Mouse (Mus musculus) limb, embryonic 14.5 days (tissue): Measurements from ENCODE around the gene Pigb. TPM values are rescaled to one million over a fixed set of nuclear protein-coding genes. Genes with fewer than 3 reads are reported as not detected.

Experiments
- ATAC-seq: fragments of 200-750 bp; cut with Nextera tagmentation; 2 replicates; pipeline ENCODE4 v1.8.0; 2017; ENCODE audit warnings: low read depth, moderate number of reproducible peaks, moderate TSS enrichment; ENCODE audit not compliant: low FRiP score
- DNase-seq: peaks from one replicate; pipeline ENCODE4 v3.0.0-alpha.2; 2015; ENCODE audit warnings: low spot score
- H3K27ac ChIP-seq: fragments of 300-500 bp; sonication (generic); replicated peaks from 2 replicates; pipeline ENCODE4 v1.5.1; 2014; ENCODE audit warnings: low read depth, mild to moderate bottlenecking, low read length, moderate library complexity, mixed read lengths
- H3K27me3 ChIP-seq: fragments of 300-500 bp; sonication (generic); 2 replicates; pipeline ENCODE4 v1.6.1; 2014; ENCODE audit warnings: low read length, mixed read lengths; ENCODE audit not compliant: control insufficient read depth, insufficient read depth
- H3K36me3 ChIP-seq: fragments of 300-500 bp; sonication (generic); 2 replicates; pipeline ENCODE4 v1.6.1; 2014; ENCODE audit warnings: mild to moderate bottlenecking, low read length, moderate library complexity, mixed read lengths; ENCODE audit not compliant: control insufficient read depth, insufficient read depth
- H3K4me1 ChIP-seq: fragments of 300-500 bp; sonication (generic); 2 replicates; pipeline ENCODE4 v1.6.1; 2014; ENCODE audit warnings: antibody characterized with exemption, low read length, mixed read lengths; ENCODE audit not compliant: control insufficient read depth, insufficient read depth
- H3K4me2 ChIP-seq: fragments of 300-500 bp; sonication (generic); replicated peaks from 2 replicates; pipeline ENCODE4 v1.6.1; 2014; ENCODE audit warnings: low read depth, mild to moderate bottlenecking, low read length, moderate library complexity; ENCODE audit not compliant: severe bottlenecking
- H3K4me3 ChIP-seq: fragments of 300-500 bp; sonication (generic); replicated peaks from 2 replicates; pipeline ENCODE4 v1.5.1; 2014; ENCODE audit warnings: low read length
- H3K9ac ChIP-seq: fragments of 300-500 bp; sonication (generic); 2 replicates; pipeline ENCODE4 v1.6.1; 2014; ENCODE audit warnings: mild to moderate bottlenecking, low read depth, low read length, moderate library complexity; ENCODE audit not compliant: severe bottlenecking
- H3K9me3 ChIP-seq: fragments of 300-500 bp; sonication (generic); 2 replicates; pipeline ENCODE4 v1.6.1; 2016; ENCODE audit warnings: low read length; ENCODE audit not compliant: control insufficient read depth
- POLR2A ChIP-seq: fragments of 200-500 bp; IDR thresholded peaks from 2 replicates; pipeline ENCODE4 v1.8.0; 2012; ENCODE audit warnings: inconsistent platforms, mild to moderate bottlenecking, moderate library complexity, borderline replicate concordance; ENCODE audit not compliant: insufficient read depth, insufficient read length; ENCODE audit errors: extremely low read depth
- WGBS: fragments of 180-500 bp; shearing (Covaris S2); extraction: QIAGEN DNeasy Blood & Tissue Kit; methylation state at CpG from one replicate; pipeline ENCODE4 v1.1.7; 2014; 5-methylcytosine and 5-hydroxymethylcytosine counted together
- polyA plus RNA-seq, 2 experiments: library from polyadenylated mRNA; depleted of rRNA in 1 of 2; stranded (reverse) in 1 of 2; unstranded in 1 of 2; fragments of >200 nt; fragmentation: Nextera tagmentation in 1 of 2; extraction: Ambion mirVana in 1 of 2; gene quantifications; 2 replicates each; pipeline versions ENCODE4 v1.2.1 to v1.2.3; 2012 to 2014

Gene Pigb
- polyA plus RNA-seq, 2 experiments = 15.2 to 20.8 TPM

DNA sequence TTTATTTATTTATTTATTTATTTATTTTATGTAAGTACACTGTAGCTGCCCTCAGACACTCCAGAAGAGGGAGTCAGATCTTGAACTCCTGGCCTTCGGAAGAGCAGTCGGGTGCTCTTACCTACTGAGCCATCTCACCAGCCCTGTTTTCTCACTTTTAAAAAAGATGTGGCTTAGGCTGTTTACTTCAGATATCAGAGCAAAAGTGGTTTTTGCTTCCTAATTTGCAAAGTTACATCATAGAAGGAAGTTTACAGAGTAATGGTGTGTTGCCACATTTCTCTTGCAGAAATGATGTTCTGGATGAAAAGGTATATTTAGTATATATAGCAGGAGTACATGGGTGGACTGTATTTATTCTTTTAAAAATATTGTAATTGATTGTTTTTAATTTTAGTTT is 48.8 kb downstream of the Pigb start:
- Histone ChIP-seq H3K27ac (no peak overlapping the region), H3K4me1 (no peaks in the 10 kb centered on the region), H3K4me2 (no peak overlapping the region), H3K9ac (no peak overlapping the region), H3K27me3 (no peaks in the 10 kb centered on the region), H3K9me3 (no peaks in the 10 kb centered on the region), H3K36me3 (no peaks in the 10 kb centered on the region), H3K4me3 (no peak overlapping the region)
- WGBS = 93% methylated on average over 2 of the region's 2 CpGs
- no peak for TF ChIP-seq POLR2A
- no peak for ATAC-seq
- no peak for DNase-seq

DNA sequence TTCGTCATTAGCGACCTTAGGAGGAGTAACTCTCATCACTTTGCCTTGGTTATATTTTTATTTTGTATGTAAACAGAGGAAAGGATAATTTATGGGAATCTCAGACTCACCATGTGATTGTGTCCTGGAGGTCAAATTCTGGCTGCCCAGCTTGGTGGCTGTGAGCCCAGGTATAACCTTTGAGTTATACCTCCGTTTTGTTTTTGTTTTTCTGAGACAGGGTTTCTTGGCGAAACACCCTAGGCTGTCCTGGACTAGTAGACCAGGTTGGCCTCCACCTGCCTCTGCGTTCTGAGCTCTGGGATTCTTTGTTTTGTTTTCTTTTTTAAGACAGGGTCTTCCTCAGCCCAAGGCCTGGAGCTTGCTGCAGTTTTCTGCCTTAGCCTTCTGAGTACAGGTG is 51.5 kb downstream of the Pigb start:
- Histone ChIP-seq H3K27me3 (no peaks in the 10 kb centered on the region), H3K9me3 (no peaks in the 10 kb centered on the region), H3K4me3 (no peak overlapping the region), H3K36me3 (no peaks in the 10 kb centered on the region), H3K27ac (no peak overlapping the region), H3K9ac (no peak overlapping the region), H3K4me1 (peaks cover 3% of the 10 kb centered on the region; the same call in 1 of the 2 replicates), H3K4me2 (no peak overlapping the region)
- ATAC-seq = no peak
- no peak for TF ChIP-seq POLR2A
- WGBS = 83% methylated on average over 5 of the region's 5 CpGs
- no peak for DNase-seq

- Histone ChIP-seq H3K4me2 (no peak overlapping the region), H3K9ac (no peak overlapping the region), H3K9me3 (no peaks in the 10 kb centered on the region), H3K4me1 (peaks cover 3% of the 10 kb centered on the region; the same call in 1 of the 2 replicates), H3K4me3 (no peak overlapping the region), H3K27me3 (no peaks in the 10 kb centered on the region), H3K36me3 (no peaks in the 10 kb centered on the region), H3K27ac (no peak overlapping the region)
- TF ChIP-seq POLR2A = no peak
- WGBS = 75% methylated on average over 3 of the region's 3 CpGs
- no peak for ATAC-seq
- DNase-seq = no peak
Observed at GRCm38 (mm10) chr9:72987703-72988102, 52.5 kb downstream of the Pigb start.

DNA sequence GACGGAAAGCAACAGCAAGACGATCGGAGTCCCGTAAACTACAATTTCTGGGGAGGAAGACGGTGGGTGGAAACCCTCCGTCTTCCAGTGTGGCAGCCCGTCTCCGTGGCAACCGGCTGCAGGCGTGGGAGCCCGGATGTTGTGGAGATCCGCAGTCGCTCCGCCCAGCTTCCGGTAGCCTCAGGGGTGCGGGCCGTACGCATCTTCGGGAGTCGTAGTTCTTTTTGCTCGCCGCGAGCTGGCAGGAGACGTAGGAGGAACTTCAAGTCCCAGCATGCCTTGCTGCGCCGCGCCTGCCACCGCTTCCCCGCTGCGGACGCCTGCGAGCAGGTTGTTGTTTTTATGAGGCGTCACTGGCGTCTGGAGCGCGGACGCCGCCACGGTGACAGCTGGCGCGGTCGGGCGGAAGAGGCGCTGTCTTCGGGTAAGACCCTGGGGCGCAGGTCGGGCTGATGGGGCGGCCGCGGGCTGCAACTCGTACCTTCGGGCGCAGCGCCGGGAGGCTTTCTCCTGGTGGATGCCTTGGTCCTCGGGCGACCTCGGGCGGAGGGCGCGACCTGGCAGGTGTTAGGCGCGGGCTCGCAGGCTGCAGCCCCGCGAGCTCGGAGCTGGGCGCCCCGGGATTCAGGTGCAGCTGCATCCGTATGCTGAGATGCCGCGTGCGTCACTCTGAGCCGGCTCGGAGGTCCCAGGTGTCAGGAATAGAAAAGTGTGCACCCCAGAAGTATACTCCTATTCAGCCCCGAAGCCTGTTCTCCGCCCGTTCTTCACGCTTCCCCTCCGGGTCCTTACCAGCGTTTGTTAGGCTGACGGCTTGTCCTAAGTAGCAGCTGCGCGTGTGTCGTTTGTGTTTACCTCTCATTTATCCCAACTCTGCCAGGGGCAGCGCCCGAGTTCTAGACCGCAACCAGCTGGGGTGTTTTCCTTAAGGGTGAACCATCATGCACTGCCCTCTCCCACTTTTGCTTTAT is 54.6 kb downstream of the Pigb start, which contains the start of the genes Ccpg1os and Ccpg1:
Gene Ccpg1os, minus strand, starts transcription at position 133 of the 971 bp plus-strand sequence.
Gene Ccpg1, plus strand, starts transcription at position 180 of the 971 bp plus-strand sequence.
- no peaks in the 10 kb centered on the region for H3K9me3 ChIP-seq
- DNase-seq (peak; percentile 95), ATAC-seq (peak; percentile 99)
- no peaks in the 10 kb centered on the region for H3K27me3 ChIP-seq
- H3K4me2 ChIP-seq = peak within 1 kb of the TSS; percentile 87
- no peak for TF ChIP-seq POLR2A
- WGBS = under 1% methylated on average over 83 of the region's 88 CpGs
- peak within 1 kb of the TSS; percentile 66 for H3K9ac ChIP-seq
- H3K27ac ChIP-seq = no peak within 1 kb of the TSS
- H3K4me3 ChIP-seq = peak within 1 kb of the TSS; percentile 78
- no peaks in the 10 kb centered on the region for H3K36me3 ChIP-seq
- H3K4me1 ChIP-seq = peaks cover 3% of the 10 kb centered on the region; the same call in 1 of the 2 replicates

DNA sequence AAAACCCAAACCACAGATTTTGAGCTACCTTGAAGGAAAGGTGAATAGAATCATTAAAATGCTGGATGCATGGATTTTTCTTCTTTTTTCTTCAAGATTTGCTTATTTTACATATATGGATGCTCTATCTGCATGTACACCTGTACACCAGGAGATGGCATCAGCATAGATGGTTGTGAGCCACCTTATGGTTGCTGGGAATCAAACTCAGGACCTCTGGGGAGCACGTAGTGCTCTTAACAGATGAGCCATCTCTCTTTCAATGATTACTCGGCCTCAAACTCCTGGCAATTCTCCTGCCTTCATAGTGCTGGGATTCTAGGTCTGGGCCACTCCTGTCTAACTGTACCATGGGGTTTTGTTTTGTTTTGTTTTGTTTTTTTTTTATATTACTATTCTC is 57.1 kb downstream of the Pigb start:
- ATAC-seq = no peak

More for the DNA sequence above, 57.1 kb downstream of the Pigb start:
- no peak overlapping the region for H3K4me3 ChIP-seq
- H3K4me2 ChIP-seq = no peak overlapping the region
- 67% methylated on average over 2 of the region's 2 CpGs for WGBS
- H3K9ac ChIP-seq = no peak overlapping the region
- no peaks in the 10 kb centered on the region for H3K36me3 ChIP-seq
- TF ChIP-seq POLR2A = no peak
- no peak overlapping the region for H3K27ac ChIP-seq
- H3K4me1 ChIP-seq = peaks cover 3% of the 10 kb centered on the region; the same call in 1 of the 2 replicates
- no peaks in the 10 kb centered on the region for H3K9me3 ChIP-seq
- DNase-seq = no peak
- no peaks in the 10 kb centered on the region for H3K27me3 ChIP-seq
